Mouse (Mus musculus) layer of hippocampus, adult 9-11 months (tissue): ENCODE measurements around the gene Neurod2.

Source experiments
- DNase-seq: peaks from one replicate; pipeline ENCODE4 v3.0.0; 2022

The Neurod2 gene

GRCm38 (mm10) chr11:98329081-98329959 is at the start of gene Neurod2:
Neurod2 (minus strand) TSS chr11:98329648.
- DNase-seq = peak; percentile 92

DNA sequence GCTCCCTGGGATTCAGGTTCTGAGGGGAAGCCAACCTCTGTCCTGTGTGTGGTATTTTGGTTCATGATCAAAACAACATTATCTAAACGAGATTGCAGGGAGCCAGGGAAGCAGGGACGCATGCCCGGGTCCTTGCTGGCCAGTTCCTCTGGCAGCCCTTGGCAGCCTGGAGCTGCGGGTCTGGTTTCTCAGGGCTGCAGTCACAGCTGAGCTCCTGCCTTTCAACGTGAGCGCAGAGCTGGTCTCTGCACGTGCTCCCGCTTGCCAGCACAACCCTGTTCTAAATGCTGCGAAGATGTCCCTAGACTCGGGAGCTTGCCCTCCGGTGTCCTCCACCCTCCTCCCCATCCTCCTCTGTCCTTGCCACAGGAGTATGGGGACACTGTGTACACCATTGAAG is 48.3 kb upstream of the Neurod2 start:
- DNase-seq = no peak

- DNase-seq = no peak
Observed at GRCm38 (mm10) chr11:98376756-98377155, 47.3 kb upstream of the Neurod2 start.

- DNase-seq = no peak
Observed at GRCm38 (mm10) chr11:98374266-98374665, 44.8 kb upstream of the Neurod2 start.

GRCm38 (mm10) chr11:98373244-98373643 is 43.8 kb upstream of the Neurod2 start:
- no peak for DNase-seq

DNA sequence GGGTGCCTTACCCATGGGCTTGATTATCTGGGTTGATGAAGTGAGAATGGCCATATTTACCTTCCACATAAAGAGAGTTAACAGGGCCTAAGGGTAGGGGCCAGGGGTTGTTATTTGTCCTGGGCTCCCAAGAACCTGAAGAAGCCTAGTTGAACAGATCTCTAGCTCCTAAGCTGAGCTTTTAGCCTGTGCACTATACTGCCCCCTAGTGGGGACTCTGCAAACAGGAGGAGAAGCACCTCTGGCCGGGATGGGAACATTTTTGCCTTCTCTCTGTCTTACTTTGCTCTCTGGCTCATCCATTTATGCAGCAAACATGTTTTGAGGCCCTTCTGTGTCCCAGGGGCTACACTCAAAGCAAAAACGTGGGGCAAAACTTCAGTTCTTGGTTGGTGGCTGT is 43.0 kb upstream of the Neurod2 start:
- no peak for DNase-seq

GRCm38 (mm10) chr11:98371556-98372240 is 42.2 kb upstream of the Neurod2 start:
- DNase-seq = no peak

DNA sequence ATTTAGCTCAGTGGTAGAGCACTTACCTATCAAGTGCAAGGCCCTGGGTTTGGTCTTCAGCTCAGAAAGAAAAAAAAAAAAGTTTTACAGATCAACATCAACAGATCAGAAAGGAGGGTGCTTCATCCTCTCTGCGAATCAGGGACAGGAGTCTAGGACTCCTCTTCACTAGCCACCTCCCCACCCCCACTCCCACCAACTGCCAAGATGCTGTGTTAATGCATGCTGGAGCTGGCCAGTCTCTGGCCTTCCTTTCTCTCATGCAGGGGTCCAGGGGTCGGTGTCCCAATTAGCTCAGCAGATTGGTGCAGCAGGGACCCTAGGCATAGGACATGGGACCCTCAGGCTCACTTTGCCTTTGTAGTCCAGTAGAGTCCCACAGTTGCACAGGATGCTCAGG is 41.1 kb upstream of the Neurod2 start:
- DNase-seq = no peak

GRCm38 (mm10) chr11:98369337-98369736 is 39.9 kb upstream of the Neurod2 start:
- DNase-seq = peak; percentile 71

DNA sequence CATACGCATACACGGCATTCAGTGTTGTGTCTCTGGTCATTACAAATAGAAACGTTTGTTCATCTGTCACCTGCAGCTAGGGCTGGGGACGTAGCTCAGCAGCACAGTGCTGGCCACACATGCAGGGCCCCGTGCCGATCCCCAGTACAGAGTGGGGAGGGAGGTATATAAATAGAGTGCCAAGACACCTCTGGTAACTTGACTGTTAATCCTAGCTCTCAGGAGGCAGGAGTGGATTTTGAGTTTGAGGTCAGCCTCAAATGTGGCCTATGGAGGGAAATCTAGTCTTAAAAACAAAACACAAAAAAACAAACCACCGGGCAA is 38.4 kb upstream of the Neurod2 start:
- no peak for DNase-seq

GRCm38 (mm10) chr11:98367171-98367862 is 37.9 kb upstream of the Neurod2 start:
- DNase-seq = peak; percentile 82

- no peak for DNase-seq
Observed at GRCm38 (mm10) chr11:98366290-98366689, 36.8 kb upstream of the Neurod2 start.

- DNase-seq = no peak
Observed at GRCm38 (mm10) chr11:98364410-98364809, 35.0 kb upstream of the Neurod2 start.

DNA sequence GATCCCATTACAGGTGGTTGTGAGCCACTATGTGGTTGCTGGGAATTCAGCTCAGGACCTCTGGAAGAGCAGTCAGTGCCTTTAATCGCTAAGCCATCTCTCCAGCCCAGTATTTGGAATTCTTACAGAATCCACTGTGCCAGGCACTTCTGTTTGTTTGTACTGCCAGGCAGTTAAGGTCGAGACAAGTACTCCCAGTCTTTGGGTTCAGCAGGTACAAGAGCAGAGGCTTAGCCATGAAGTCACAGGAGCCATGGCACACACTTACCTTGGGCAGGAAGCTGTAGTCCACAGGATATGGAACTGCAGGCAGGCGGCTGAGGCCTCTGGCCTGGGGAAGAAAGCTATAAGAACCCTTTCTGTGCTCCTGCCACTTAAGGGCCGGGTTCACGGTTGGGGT is 34.4 kb upstream of the Neurod2 start:
- no peak for DNase-seq

DNA sequence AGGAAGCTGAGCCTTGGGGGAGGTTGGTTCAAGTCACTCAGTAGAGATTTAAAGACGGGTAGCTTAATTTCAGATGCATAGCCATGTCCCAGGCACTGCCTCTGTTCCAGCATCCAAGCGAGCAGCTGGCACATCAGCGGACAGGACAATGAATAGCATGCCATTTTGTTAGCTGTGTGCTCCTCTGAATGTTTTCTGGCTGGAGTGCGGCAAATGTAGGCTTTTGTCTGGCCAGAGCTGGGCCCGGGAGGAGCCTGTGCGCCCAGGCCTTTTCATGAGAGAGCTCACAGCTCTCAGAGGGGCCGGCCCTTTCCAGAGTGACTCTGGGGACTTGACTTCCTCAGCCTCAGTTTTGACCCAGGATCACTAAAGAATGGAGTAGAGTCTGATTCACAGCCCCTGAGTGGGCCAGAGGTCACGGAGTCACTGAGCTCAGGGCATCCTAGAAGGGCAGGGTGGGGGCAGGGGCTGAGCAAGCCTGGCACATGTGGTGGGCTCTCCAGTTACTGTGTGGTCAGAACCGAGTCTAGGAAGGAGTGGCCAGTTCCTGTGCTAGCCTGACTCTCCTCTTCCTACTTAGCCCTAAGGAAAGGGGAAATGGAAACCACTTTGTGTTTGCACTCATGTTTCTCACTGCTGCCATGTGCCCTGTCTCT is 31.5 kb upstream of the Neurod2 start:
- DNase-seq = peak; percentile 72

- DNase-seq = peak; percentile 91
Observed at GRCm38 (mm10) chr11:98358161-98359083, 29.0 kb upstream of the Neurod2 start, which contains the start of gene Stard3. Stard3 (plus strand) TSS chr11:98358368.

DNA sequence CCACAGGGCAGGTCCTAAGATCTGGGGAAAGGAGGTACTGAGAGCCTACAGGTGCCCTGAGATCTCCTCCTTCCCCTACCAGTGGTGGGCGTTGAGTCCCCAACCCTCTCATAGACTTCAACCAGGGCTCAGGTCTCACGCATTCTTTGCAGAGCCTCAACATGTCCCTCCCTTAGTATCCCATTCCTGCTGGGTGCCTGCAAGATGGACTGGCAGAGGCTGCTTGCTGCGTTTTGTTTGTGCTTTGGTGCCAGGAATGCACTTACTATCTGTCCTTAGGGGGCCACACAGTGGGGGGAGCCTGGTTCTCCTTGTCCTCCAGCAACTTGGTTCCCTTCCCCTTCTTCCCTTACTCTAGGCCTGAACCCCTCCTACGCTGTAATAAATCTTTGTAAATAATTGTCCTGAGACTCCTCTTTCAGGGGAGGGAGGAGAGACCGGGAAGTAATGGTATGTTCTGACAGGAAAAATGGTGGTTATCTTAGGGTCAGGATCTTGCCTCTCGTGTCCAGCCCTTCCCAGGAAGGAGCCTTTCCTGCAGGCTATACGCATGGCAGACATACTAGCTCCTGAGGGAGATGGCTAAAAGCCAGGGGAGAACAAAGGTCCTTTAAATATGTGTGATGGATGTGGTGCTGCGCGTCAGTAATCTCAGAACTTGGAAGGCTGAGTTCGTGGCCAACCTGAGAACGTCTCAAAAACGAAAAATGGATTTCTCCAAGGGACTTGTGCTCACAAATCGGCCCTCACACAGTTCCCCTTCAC is 28.1 kb upstream of the Neurod2 start:
- DNase-seq = no peak

DNA sequence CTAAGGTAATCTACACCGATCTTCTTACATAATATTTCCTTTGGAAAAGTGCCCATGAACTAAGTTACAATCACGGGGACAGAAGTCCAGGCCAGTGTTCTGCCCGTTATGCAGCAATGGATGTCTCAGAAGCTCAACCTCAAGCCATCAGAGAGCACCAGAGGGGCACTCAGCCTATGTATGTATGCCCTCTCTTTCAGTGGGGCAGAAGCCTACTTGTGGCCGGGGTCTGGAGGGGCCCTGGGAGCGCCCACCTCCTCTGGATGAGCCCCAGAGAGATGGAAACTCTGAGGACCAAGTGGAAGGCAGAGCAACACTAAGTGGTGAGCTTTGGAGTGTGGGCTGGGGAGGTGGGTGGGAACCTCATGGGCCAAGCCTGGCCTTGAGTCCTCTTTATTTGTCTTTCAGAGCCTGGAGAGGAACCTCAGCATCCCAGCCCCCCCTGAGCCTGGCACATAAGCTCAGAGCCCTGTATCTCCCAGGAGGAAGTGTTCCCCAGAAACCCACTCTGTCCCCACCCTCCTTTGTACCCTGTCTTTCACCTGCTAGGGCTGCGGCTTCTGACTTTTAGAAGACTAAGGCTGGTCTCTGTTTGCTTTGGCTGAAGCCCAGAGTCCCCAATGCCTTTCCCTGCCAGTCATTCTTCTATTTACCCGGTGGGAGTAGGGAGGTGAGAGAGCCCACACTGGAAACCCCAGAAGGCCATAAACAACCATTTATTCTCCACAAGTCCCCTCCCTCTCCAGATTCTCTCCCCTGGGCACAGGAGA is 27.4 kb upstream of the Neurod2 start:
- DNase-seq = no peak

- DNase-seq = peak; percentile 65
Observed at GRCm38 (mm10) chr11:98355732-98356299, 26.4 kb upstream of the Neurod2 start.

DNA sequence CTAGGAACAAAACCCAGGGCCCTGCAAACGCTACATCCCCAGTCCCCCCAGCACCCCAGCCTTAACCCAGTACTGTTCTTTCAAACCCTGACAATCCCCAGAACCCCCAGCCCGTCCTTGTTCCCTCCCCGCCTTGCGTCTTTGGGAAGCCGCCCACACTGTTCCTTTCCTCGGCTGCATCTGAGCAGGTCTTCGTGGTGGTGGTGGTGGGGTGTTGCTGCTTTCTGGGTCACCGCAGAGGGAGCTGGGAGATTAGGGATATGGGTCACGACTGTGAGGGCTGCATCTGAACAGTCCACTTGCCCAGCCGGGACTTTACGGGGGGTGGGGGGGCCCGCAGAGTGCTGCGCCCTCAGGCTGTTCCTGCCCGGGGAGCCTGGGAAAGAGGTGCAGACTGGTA is 25.0 kb upstream of the Neurod2 start:
- DNase-seq = no peak
